11 mouse cellular contexts compared by ENCODE assay signal in genomic region chr16:30102982-30103381, GRCm38 (mm10). TPM values are rescaled to one million over a fixed set of nuclear protein-coding genes. Genes with fewer than 3 reads are reported as not detected.
DNase-seq lines count a peak whose midpoint lies in the region; ATAC-seq lines count a peak whose summit lies in the region.
"Had no signal": no experiment of that assay in that cellular context is flagged by ENCODE, and none has a peak within 500 bp of the region (broad histone marks: within the 10 kb centered on the region; RNA-seq: fewer than 3 reads in every experiment).

No protein-coding gene starts in this region.

- H3K4me3 ChIP-seq in midbrain, embryonic 14.5 days (replicated peaks; ENCODE audit: low read depth, low read length), result no peak overlapping the region
- H3K4me3 ChIP-seq in midbrain, embryonic 16.5 days (ENCODE audit: low read depth, low read length), result no peak overlapping the region

- no peaks in the 10 kb centered on the region for H3K36me3 ChIP-seq in midbrain, embryonic 14.5 days (ENCODE audit: control insufficient read depth, insufficient read depth, low read length)
- no peaks in the 10 kb centered on the region for H3K36me3 ChIP-seq in midbrain, embryonic 16.5 days (ENCODE audit: control insufficient read depth, insufficient read depth, low read length)

- WGBS in midbrain, embryonic 14.5 days, result 8% methylated on average over 3 of the region's 3 CpGs
- 13% methylated on average over 3 of the region's 3 CpGs for WGBS in midbrain, embryonic 16.5 days

- intact Hi-C loops in heart, postnatal 36 days (cut with DNase I), result loop anchor here (2.0 kb wide), 1 partner anchor 32 kb away; no protein-coding TSS in a partner anchor

- H3K27ac ChIP-seq in midbrain, embryonic 14.5 days (replicated peaks; ENCODE audit: low read depth, low read length), result 0 out of 2 replicates have a peak overlapping the region, but pooled peaks have one; percentile 8
- no peak overlapping the region for H3K27ac ChIP-seq in midbrain, embryonic 16.5 days (ENCODE audit: low read length)

- H3K4me2 ChIP-seq in midbrain, embryonic 14.5 days (ENCODE audit: low read length), result 0 out of 2 replicates have a peak overlapping the region, but pooled peaks have one; percentile 4
- no peak overlapping the region for H3K4me2 ChIP-seq in midbrain, embryonic 16.5 days (ENCODE audit: low read length)

- no peak overlapping the region for H3K9ac ChIP-seq in midbrain, embryonic 14.5 days (replicated peaks; ENCODE audit: low read length)
- H3K9ac ChIP-seq in midbrain, embryonic 16.5 days (ENCODE audit: low read depth, low read length), result no peak overlapping the region

- no peaks in the 10 kb centered on the region for H3K27me3 ChIP-seq in midbrain, embryonic 14.5 days (ENCODE audit: control insufficient read depth, insufficient read depth, low read length)
- H3K27me3 ChIP-seq in midbrain, embryonic 16.5 days (ENCODE audit: control insufficient read depth, insufficient read depth, low read depth, low read length), result peaks cover 6% of the 10 kb centered on the region

- peak; percentile 59 for DNase-seq in heart, adult 8-10 months (ENCODE audit: low spot score)
- no peak for DNase-seq in heart, postnatal 36 days
- DNase-seq in midbrain, embryonic 14.5 days, result peak; percentile 29
- peak; percentile 23 for DNase-seq in heart, postnatal 4 days
- DNase-seq in retina, postnatal 1 day, result peak; percentile 74
- DNase-seq in thymus, postnatal 4 days, result no peak
- no peak for DNase-seq in layer of hippocampus, postnatal 25 days (ENCODE audit: extremely low spot score in 1 of 2, low spot score in 1 of 2)
- DNase-seq: cerebellum, postnatal 14 days; thymus, adult 2 months had no signal

- ATAC-seq in midbrain, embryonic 14.5 days (ENCODE audit: low FRiP score, low TSS enrichment), result no peak
- ATAC-seq in midbrain, embryonic 16.5 days, result no peak
- ATAC-seq: hindbrain, embryonic 16.5 days had no signal

- no peaks in the 10 kb centered on the region for H3K9me3 ChIP-seq in midbrain, embryonic 14.5 days (ENCODE audit: control insufficient read depth, low read length)
- no peaks in the 10 kb centered on the region for H3K9me3 ChIP-seq in midbrain, embryonic 16.5 days (replicated peaks; ENCODE audit: control insufficient read depth, low read length, poor library complexity, severe bottlenecking)

- H3K4me1 ChIP-seq in midbrain, embryonic 14.5 days (ENCODE audit: control insufficient read depth, insufficient read depth, low read length), result peaks cover 9% of the 10 kb centered on the region
- peaks cover 6% of the 10 kb centered on the region for H3K4me1 ChIP-seq in midbrain, embryonic 16.5 days (ENCODE audit: control insufficient read depth, insufficient read depth, low read length)

RNA-seq across cellular contexts. Expression of gene Hes1, which starts 38.8 kb away (rescaled TPM):
- total RNA-seq in heart, adult 8-10 months (2022), result 10 to 100 TPM; 17.9 to 29.6 (median 23.7) TPM
- total RNA-seq in heart, postnatal 36 days (2021), result 10 to 100 TPM; 20.6 to 27.4 TPM
- 11.3 and 12.7 TPM in 2 replicates for polyA plus RNA-seq in midbrain, embryonic 14.5 days (2014; fragmentation: Nextera tagmentation; extraction: Ambion mirVana)
- polyA plus RNA-seq in midbrain, embryonic 16.5 days (2015; fragmentation: Nextera tagmentation; extraction: Ambion mirVana), result 7.6 and 9.4 TPM in 2 replicates
- 10 to 100 TPM; 44.5 to 54.4 TPM for total RNA-seq in heart, postnatal 4 days (2021)
- 10 to 100 TPM; 18.0 to 24.2 TPM for total RNA-seq in layer of hippocampus, postnatal 25 days (2021)

Comparison
In these comparisons a context has a peak if more than half of its experiments do, and no peak if none do; other contexts are left out.
1. DNase-seq: peak in heart, adult 8-10 months (single experiment), midbrain, embryonic 14.5 days (single experiment), heart, postnatal 4 days (single experiment) and retina, postnatal 1 day (single experiment); none in heart, postnatal 36 days (0 of 2), thymus, postnatal 4 days (single experiment) and layer of hippocampus, postnatal 25 days (0 of 2).